Mouse (Mus musculus): ENCODE data around the gene Lhfp. TPM values are rescaled to one million over a fixed set of nuclear protein-coding genes. Genes with fewer than 3 reads are reported as not detected.

Gene Lhfp
- polyA plus RNA-seq, 1 experiment from 2014 or later = 59.4 TPM

GRCm38 (mm10) chr3:53027333-53027732 is 14.0 kb upstream of the Lhfp start:
- 80% methylated on average over 4 of the region's 4 CpGs for WGBS
- ATAC-seq (ENCODE audit: insufficient read depth, low FRiP score, low read depth) = no peak
- Histone ChIP-seq H3K9me3 (no peaks in the 10 kb centered on the region), H3K36me3 (no peaks in the 10 kb centered on the region), H3K27ac (no peak overlapping the region), H3K4me1 (no peaks in the 10 kb centered on the region), H3K27me3 (replicated peaks) (0 out of 2 replicates have a peak, but pooled peaks cover 3% of the 10 kb centered on the region), H3K4me3 (replicated peaks) (no peak overlapping the region), H3K9ac (no peak overlapping the region), H3K4me2 (no peak overlapping the region)

GRCm38 (mm10) chr3:53029046-53029445 is 12.3 kb upstream of the Lhfp start:
- Histone ChIP-seq H3K4me2 (no peak overlapping the region), H3K9me3 (no peaks in the 10 kb centered on the region), H3K4me1 (no peaks in the 10 kb centered on the region), H3K4me3 (replicated peaks) (no peak overlapping the region), H3K9ac (no peak overlapping the region), H3K27me3 (replicated peaks) (0 out of 2 replicates have a peak, but pooled peaks cover 3% of the 10 kb centered on the region), H3K27ac (no peak overlapping the region), H3K36me3 (no peaks in the 10 kb centered on the region)
- WGBS = 25% methylated on average over 7 of the region's 7 CpGs
- ATAC-seq (ENCODE audit: insufficient read depth, low FRiP score, low read depth) = no peak

DNA sequence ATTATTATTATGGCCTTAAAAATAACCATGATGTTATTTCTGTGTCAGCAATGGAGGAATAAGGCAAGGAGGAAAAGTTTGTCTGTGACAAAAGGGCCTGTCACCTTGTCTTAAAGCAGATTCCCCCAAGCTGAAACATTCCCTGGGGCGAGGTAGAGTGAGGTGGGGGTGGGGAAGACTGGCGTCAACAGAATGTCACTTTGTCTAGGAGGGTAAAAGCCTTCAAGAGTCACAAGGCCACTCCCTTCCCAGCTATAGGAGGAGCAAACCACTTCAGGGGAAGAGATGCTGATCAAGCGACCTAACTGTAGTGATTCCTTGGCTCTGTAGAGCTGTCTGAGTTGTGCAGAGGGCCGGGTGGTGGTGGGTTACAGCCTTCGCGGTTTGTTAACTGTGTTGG is 9.7 kb upstream of the Lhfp start:
- no peak for ATAC-seq (ENCODE audit: insufficient read depth, low FRiP score, low read depth)
- 38% methylated on average over 6 of the region's 6 CpGs for WGBS
- H3K9me3 ChIP-seq = no peaks in the 10 kb centered on the region
- H3K4me1 ChIP-seq = no peaks in the 10 kb centered on the region
- H3K36me3 ChIP-seq = no peaks in the 10 kb centered on the region
- no peak overlapping the region for H3K27ac ChIP-seq
- 0 out of 2 replicates have a peak, but pooled peaks cover 3% of the 10 kb centered on the region for H3K27me3 ChIP-seq (replicated peaks)
- H3K4me2 ChIP-seq = no peak overlapping the region
- no peak overlapping the region for H3K4me3 ChIP-seq (replicated peaks)
- no peak overlapping the region for H3K9ac ChIP-seq

- H3K36me3 ChIP-seq = no peaks in the 10 kb centered on the region
- H3K4me3 ChIP-seq (replicated peaks) = no peak overlapping the region
- no peak overlapping the region for H3K9ac ChIP-seq
- no peaks in the 10 kb centered on the region for H3K9me3 ChIP-seq
- no peaks in the 10 kb centered on the region for H3K4me1 ChIP-seq
- H3K27ac ChIP-seq = no peak overlapping the region
- no peak for ATAC-seq (ENCODE audit: insufficient read depth, low FRiP score, low read depth)
- no peak overlapping the region for H3K4me2 ChIP-seq
- 29% methylated on average over 5 of the region's 5 CpGs for WGBS
- H3K27me3 ChIP-seq (replicated peaks) = 0 out of 2 replicates have a peak, but pooled peaks cover 3% of the 10 kb centered on the region
Observed at GRCm38 (mm10) chr3:53032432-53032831, 8.9 kb upstream of the Lhfp start.

DNA sequence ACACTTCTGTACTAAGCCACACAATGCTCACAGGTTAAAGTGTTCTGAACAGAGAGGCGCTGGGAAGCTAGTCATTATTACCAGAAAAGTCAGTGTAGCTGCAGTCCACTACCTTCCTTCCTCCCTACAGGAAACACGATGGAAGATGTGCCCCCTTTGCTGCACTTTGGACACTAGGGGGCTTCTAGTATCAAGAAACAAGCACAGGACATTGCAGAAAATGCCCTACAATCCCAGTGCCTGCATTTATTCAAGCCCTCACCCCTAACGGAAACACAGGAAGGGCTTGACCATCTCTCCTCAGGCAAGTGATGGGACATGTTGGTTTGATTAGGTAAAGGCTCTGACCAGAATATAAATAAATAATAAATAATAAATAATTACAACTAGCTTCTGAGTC is 7.9 kb upstream of the Lhfp start:
- Histone ChIP-seq H3K4me2 (no peak overlapping the region), H3K27ac (no peak overlapping the region), H3K27me3 (replicated peaks) (0 out of 2 replicates have a peak, but pooled peaks cover 3% of the 10 kb centered on the region), H3K4me1 (no peaks in the 10 kb centered on the region), H3K36me3 (no peaks in the 10 kb centered on the region), H3K9ac (no peak overlapping the region), H3K9me3 (no peaks in the 10 kb centered on the region), H3K4me3 (replicated peaks) (no peak overlapping the region)
- no peak for ATAC-seq (ENCODE audit: insufficient read depth, low FRiP score, low read depth)
- 18% methylated on average over 3 of the region's 3 CpGs for WGBS

- no peaks in the 10 kb centered on the region for H3K36me3 ChIP-seq
- no peaks in the 10 kb centered on the region for H3K9me3 ChIP-seq
- H3K4me2 ChIP-seq = no peak overlapping the region
- H3K27ac ChIP-seq = no peak overlapping the region
- no peak for ATAC-seq (ENCODE audit: insufficient read depth, low FRiP score, low read depth)
- H3K9ac ChIP-seq = no peak overlapping the region
- 61% methylated on average over 5 of the region's 5 CpGs for WGBS
- no peaks in the 10 kb centered on the region for H3K27me3 ChIP-seq (replicated peaks)
- H3K4me1 ChIP-seq = 0 out of 2 replicates have a peak, but pooled peaks cover 5% of the 10 kb centered on the region
- no peak overlapping the region for H3K4me3 ChIP-seq (replicated peaks)
Observed at GRCm38 (mm10) chr3:53036076-53036475, 5.3 kb upstream of the Lhfp start.

DNA sequence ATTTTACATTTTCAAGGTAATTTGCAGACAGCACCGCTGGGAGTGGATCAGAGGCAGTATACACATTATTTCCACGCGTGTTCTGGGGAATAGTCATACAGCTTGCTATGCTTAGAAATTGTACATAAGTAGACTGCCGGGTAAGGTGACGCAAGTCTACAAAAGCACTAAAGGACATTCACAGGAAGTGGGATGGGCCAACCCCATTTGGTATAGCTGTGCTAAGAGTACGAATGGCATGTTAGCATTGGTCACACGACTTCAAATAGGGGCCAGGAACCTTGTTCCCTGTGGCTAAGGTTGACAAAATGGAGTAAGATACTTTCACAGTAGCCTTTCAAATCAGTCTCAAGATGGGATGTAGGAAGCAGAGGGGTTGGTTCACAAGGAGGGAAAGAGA is 4.4 kb upstream of the Lhfp start:
- Histone ChIP-seq H3K4me3 (replicated peaks) (no peak overlapping the region), H3K36me3 (no peaks in the 10 kb centered on the region), H3K27me3 (replicated peaks) (no peaks in the 10 kb centered on the region), H3K4me2 (no peak overlapping the region), H3K9ac (no peak overlapping the region), H3K27ac (no peak overlapping the region), H3K4me1 (0 out of 2 replicates have a peak, but pooled peaks cover 5% of the 10 kb centered on the region), H3K9me3 (no peaks in the 10 kb centered on the region)
- ATAC-seq (ENCODE audit: insufficient read depth, low FRiP score, low read depth) = no peak
- 86% methylated on average over 7 of the region's 7 CpGs for WGBS

- Histone ChIP-seq H3K4me2 (no peak overlapping the region), H3K9ac (no peak overlapping the region), H3K4me1 (peaks cover 11% of the 10 kb centered on the region; the same call in 1 of the 2 replicates), H3K9me3 (no peaks in the 10 kb centered on the region), H3K36me3 (no peaks in the 10 kb centered on the region), H3K27ac (no peak overlapping the region), H3K27me3 (replicated peaks) (no peaks in the 10 kb centered on the region), H3K4me3 (replicated peaks) (no peak overlapping the region)
- no peak for ATAC-seq (ENCODE audit: insufficient read depth, low FRiP score, low read depth)
- 69% methylated on average over 5 of the region's 5 CpGs for WGBS
Observed at GRCm38 (mm10) chr3:53038913-53039312, 2.4 kb upstream of the Lhfp start.

DNA sequence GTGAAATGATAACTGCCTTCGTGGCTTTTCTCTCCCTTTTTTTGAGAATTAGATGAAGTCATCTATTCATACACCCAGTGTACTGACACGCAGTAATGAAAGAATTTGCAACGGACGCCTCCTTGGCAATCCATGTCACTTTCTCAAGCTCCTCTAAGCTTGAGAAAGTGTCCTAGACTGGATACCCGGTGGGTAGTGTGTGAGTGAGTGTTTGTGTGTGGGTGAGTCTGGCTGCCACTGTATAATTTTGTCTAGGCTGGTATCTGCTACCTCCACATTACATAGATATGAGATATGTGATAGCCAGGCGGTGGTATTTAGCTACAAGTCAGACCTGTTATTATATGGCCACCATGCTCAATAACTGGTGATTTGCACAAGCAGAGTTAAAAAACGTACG is 1.6 kb upstream of the Lhfp start:
- no peak for ATAC-seq (ENCODE audit: insufficient read depth, low FRiP score, low read depth)
- no peak overlapping the region for H3K4me3 ChIP-seq (replicated peaks)
- no peak overlapping the region for H3K9ac ChIP-seq
- H3K36me3 ChIP-seq = no peaks in the 10 kb centered on the region
- peaks cover 11% of the 10 kb centered on the region; the same call in 1 of the 2 replicates for H3K4me1 ChIP-seq
- H3K27ac ChIP-seq = no peak overlapping the region
- H3K27me3 ChIP-seq (replicated peaks) = no peaks in the 10 kb centered on the region
- 73% methylated on average over 8 of the region's 8 CpGs for WGBS
- H3K9me3 ChIP-seq = no peaks in the 10 kb centered on the region
- H3K4me2 ChIP-seq = no peak overlapping the region

GRCm38 (mm10) chr3:53040593-53041410 is 526 bp upstream of the Lhfp start:
- peak overlapping the region; percentile 74; the same call in 1 of the 2 replicates for H3K27ac ChIP-seq
- peak; percentile 32; the same call in 1 of the 2 replicates for ATAC-seq (ENCODE audit: insufficient read depth, low FRiP score, low read depth)

GRCm38 (mm10) chr3:53042240-53042567 is 876 bp downstream of the Lhfp start:
- no peak overlapping the region for H3K9ac ChIP-seq
- no peak overlapping the region for H3K27ac ChIP-seq
- 18% methylated on average over 9 of the region's 9 CpGs for WGBS
- no peaks in the 10 kb centered on the region for H3K27me3 ChIP-seq (replicated peaks)
- ATAC-seq (ENCODE audit: insufficient read depth, low FRiP score, low read depth) = no peak
- H3K4me3 ChIP-seq (replicated peaks) = peak overlapping the region; percentile 69
- H3K4me2 ChIP-seq = peak overlapping the region; percentile 91
- no peaks in the 10 kb centered on the region for H3K36me3 ChIP-seq
- H3K4me1 ChIP-seq = peaks cover 11% of the 10 kb centered on the region; the same call in 1 of the 2 replicates
- H3K9me3 ChIP-seq = no peaks in the 10 kb centered on the region

More at GRCm38 (mm10) chr3:53040593-53041410, 526 bp upstream of the Lhfp start:
- Histone ChIP-seq H3K4me3 (replicated peaks) (peak overlapping the region; percentile 69), H3K4me2 (peak overlapping the region; percentile 91), H3K9me3 (no peaks in the 10 kb centered on the region), H3K36me3 (no peaks in the 10 kb centered on the region), H3K4me1 (peaks cover 11% of the 10 kb centered on the region; the same call in 1 of the 2 replicates), H3K9ac (peak overlapping the region; percentile 10; the same call in 1 of the 2 replicates), H3K27me3 (replicated peaks) (no peaks in the 10 kb centered on the region)
- 7% methylated on average over 17 of the region's 17 CpGs for WGBS

DNA sequence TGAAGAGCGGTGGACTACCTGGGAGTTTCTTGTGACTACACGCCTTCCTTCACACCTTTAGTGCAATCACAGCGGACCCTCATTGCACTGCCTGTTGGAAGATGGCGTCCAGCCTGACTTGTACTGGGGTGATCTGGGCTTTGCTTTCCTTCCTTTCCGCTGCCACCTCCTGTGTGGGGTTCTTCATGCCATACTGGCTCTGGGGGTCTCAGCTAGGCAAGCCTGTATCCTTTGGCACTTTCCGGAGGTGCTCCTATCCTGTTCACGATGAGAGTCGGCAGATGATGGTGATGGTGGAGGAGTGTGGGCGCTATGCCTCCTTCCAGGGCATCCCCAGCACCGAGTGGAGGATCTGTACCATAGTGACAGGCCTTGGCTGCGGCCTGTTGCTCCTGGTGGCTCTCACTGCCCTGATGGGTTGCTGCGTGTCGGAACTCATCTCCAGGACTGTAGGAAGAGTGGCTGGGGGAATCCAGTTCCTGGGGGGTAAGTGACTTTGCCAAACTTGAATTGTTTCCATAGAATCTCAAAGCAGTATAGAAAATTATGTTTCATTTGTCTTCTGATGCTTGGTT is 2.0 kb downstream of the Lhfp start:
- peak overlapping the region; percentile 91 for H3K4me2 ChIP-seq
- H3K27ac ChIP-seq = no peak overlapping the region
- no peak overlapping the region for H3K9ac ChIP-seq
- ATAC-seq (ENCODE audit: insufficient read depth, low FRiP score, low read depth) = no peak
- no peak overlapping the region; the same call in 1 of the 2 replicates for H3K4me3 ChIP-seq (replicated peaks)
- H3K36me3 ChIP-seq = no peaks in the 10 kb centered on the region
- H3K27me3 ChIP-seq (replicated peaks) = no peaks in the 10 kb centered on the region
- WGBS = 87% methylated on average over 13 of the region's 13 CpGs
- H3K4me1 ChIP-seq = peaks cover 11% of the 10 kb centered on the region; the same call in 1 of the 2 replicates
- H3K9me3 ChIP-seq = no peaks in the 10 kb centered on the region
